Mouse (Mus musculus) stomach, postnatal 0 days (tissue): Measurements from ENCODE around the gene Gm10401. TPM values are rescaled to one million over a fixed set of nuclear protein-coding genes. Genes with fewer than 3 reads are reported as not detected.
A peak's percentile ranks its signal among the peaks of the same experiment; 100 is the strongest.

ENCODE experiments used
- ATAC-seq: fragments of 200-750 bp; cut with Nextera tagmentation; 2 replicates; pipeline ENCODE4 v1.8.0; 2017; ENCODE audit not compliant: low FRiP score, low TSS enrichment
- DNase-seq: peaks from one replicate; pipeline ENCODE4 v3.0.0-alpha.2; 2016; ENCODE audit warnings: low spot score
- H3K27ac ChIP-seq: fragments of 300-500 bp; sonication (generic); replicated peaks from 2 replicates; pipeline ENCODE4 v1.5.1; 2014; ENCODE audit warnings: mild to moderate bottlenecking, control low read depth
- H3K27me3 ChIP-seq: fragments of 300-500 bp; sonication (generic); 2 replicates; pipeline ENCODE4 v1.6.1; 2014; ENCODE audit warnings: low read length; ENCODE audit not compliant: control insufficient read depth, insufficient read depth
- H3K36me3 ChIP-seq: fragments of 300-500 bp; sonication (generic); 2 replicates; pipeline ENCODE4 v1.6.1; 2014; ENCODE audit warnings: low read length, mixed read lengths; ENCODE audit not compliant: control insufficient read depth, insufficient read depth
- H3K4me1 ChIP-seq: fragments of 300-500 bp; sonication (generic); replicated peaks from 2 replicates; pipeline ENCODE4 v1.6.1; 2014; ENCODE audit warnings: antibody characterized with exemption; ENCODE audit not compliant: control insufficient read depth, insufficient read depth
- H3K4me2 ChIP-seq: fragments of 300-500 bp; sonication (generic); replicated peaks from 2 replicates; pipeline ENCODE4 v1.6.1; 2014; ENCODE audit warnings: low read depth, mild to moderate bottlenecking, control low read depth, moderate library complexity
- H3K4me3 ChIP-seq: fragments of 300-500 bp; sonication (generic); 2 replicates; pipeline ENCODE4 v1.5.1; 2014; ENCODE audit warnings: low read depth, low read length, control low read depth
- H3K9ac ChIP-seq: fragments of 300-500 bp; sonication (generic); 2 replicates; pipeline ENCODE4 v1.6.1; 2014; ENCODE audit warnings: mild to moderate bottlenecking, low read length, control low read depth, mixed read lengths
- H3K9me3 ChIP-seq: fragments of 300-500 bp; sonication (generic); 2 replicates; pipeline ENCODE4 v1.6.1; 2016; ENCODE audit warnings: low read length; ENCODE audit not compliant: control insufficient read depth
- CTCF ChIP-seq: IDR thresholded peaks from 2 replicates; pipeline ENCODE4 v1.5.1; 2016; ENCODE audit warnings: antibody characterized with exemption, low read depth, mild to moderate bottlenecking, moderate library complexity
- EP300 ChIP-seq: optimal IDR thresholded peaks from 2 replicates; pipeline ENCODE3; 2016; ENCODE audit warnings: antibody characterized with exemption
- WGBS: fragments of 180-500 bp; shearing (Covaris S2); extraction: QIAGEN DNeasy Blood & Tissue Kit; methylation state at CpG from one replicate; pipeline ENCODE4 v1.1.7; 2014; 5-methylcytosine and 5-hydroxymethylcytosine counted together
- polyA plus RNA-seq: library from polyadenylated mRNA; unstranded; fragments of >200 nt; fragmentation: Nextera tagmentation; extraction: Ambion mirVana; gene quantifications from 2 replicates; pipeline ENCODE4 v1.2.1, GENCODE M21; 2015

Gm10401 gene
- polyA plus RNA-seq, 1 experiment from 2014 or later = 22.2 TPM

GRCm38 (mm10) chr5:115133358-115134066 lies 35.4 kb upstream of the Gm10401 start:
- H3K4me2 ChIP-seq = peak overlapping the region; percentile 99
- 57% methylated on average over 6 of the region's 6 CpGs for WGBS
- H3K27ac ChIP-seq = no peak overlapping the region
- ATAC-seq (no peak), DNase-seq (no peak)
- TF ChIP-seq CTCF (no peak), EP300 (no peak)
- no peak overlapping the region for H3K9ac ChIP-seq
- no peaks in the 10 kb centered on the region for H3K27me3 ChIP-seq
- 0 out of 2 replicates have a peak, but pooled peaks cover 3% of the 10 kb centered on the region for H3K36me3 ChIP-seq
- H3K9me3 ChIP-seq = no peaks in the 10 kb centered on the region
- H3K4me1 ChIP-seq = no peaks in the 10 kb centered on the region; the same call in 1 of the 2 replicates
- H3K4me3 ChIP-seq = peak overlapping the region; percentile 92

- no peaks in the 10 kb centered on the region for H3K27me3 ChIP-seq
Observed at GRCm38 (mm10) chr5:115132465-115132864, 34.4 kb upstream of the Gm10401 start.

GRCm38 (mm10) chr5:115129328-115129727 lies 31.2 kb upstream of the Gm10401 start:
- 80% methylated on average over 6 of the region's 6 CpGs for WGBS
- Histone ChIP-seq H3K4me1 (peaks cover 3% of the 10 kb centered on the region; the same call in 1 of the 2 replicates), H3K36me3 (peaks cover 3% of the 10 kb centered on the region; the same call in 1 of the 2 replicates), H3K4me2 (no peak overlapping the region), H3K27ac (no peak overlapping the region), H3K9ac (no peak overlapping the region), H3K4me3 (no peak overlapping the region), H3K27me3 (no peaks in the 10 kb centered on the region), H3K9me3 (no peaks in the 10 kb centered on the region)
- no peak for DNase-seq
- ATAC-seq = no peak
- peak; percentile 19; the same call in 1 of the 2 replicates for TF ChIP-seq CTCF
- no peak for TF ChIP-seq EP300

More at GRCm38 (mm10) chr5:115132465-115132864, 34.4 kb upstream of the Gm10401 start:
- DNase-seq (no peak), ATAC-seq (no peak)
- H3K9ac ChIP-seq = no peak overlapping the region
- no peak overlapping the region for H3K4me2 ChIP-seq
- H3K4me1 ChIP-seq = no peaks in the 10 kb centered on the region; the same call in 1 of the 2 replicates
- WGBS = 91% methylated on average over 8 of the region's 8 CpGs
- no peak overlapping the region for H3K27ac ChIP-seq
- no peaks in the 10 kb centered on the region for H3K9me3 ChIP-seq
- TF ChIP-seq EP300 (no peak), CTCF (no peak)
- H3K4me3 ChIP-seq = no peak overlapping the region
- H3K36me3 ChIP-seq = 0 out of 2 replicates have a peak, but pooled peaks cover 3% of the 10 kb centered on the region

GRCm38 (mm10) chr5:115127421-115128179 lies 29.5 kb upstream of the Gm10401 start:
- no peak overlapping the region for H3K27ac ChIP-seq
- ATAC-seq = no peak
- peaks cover 3% of the 10 kb centered on the region; the same call in 1 of the 2 replicates for H3K36me3 ChIP-seq

GRCm38 (mm10) chr5:115126578-115127312 lies 28.6 kb upstream of the Gm10401 start:
- Histone ChIP-seq H3K4me1 (0 out of 2 replicates have a peak, but pooled peaks cover 3% of the 10 kb centered on the region), H3K9me3 (no peaks in the 10 kb centered on the region), H3K27me3 (no peaks in the 10 kb centered on the region), H3K36me3 (peaks cover 3% of the 10 kb centered on the region; the same call in 1 of the 2 replicates), H3K4me2 (no peak overlapping the region), H3K4me3 (no peak overlapping the region), H3K9ac (no peak overlapping the region), H3K27ac (no peak overlapping the region)
- no peak for TF ChIP-seq EP300
- no peak for TF ChIP-seq CTCF
- ATAC-seq (peak; percentile 77), DNase-seq (peak; percentile 55)
- 86% methylated on average over 28 of the region's 28 CpGs for WGBS

More at GRCm38 (mm10) chr5:115127421-115128179, 29.5 kb upstream of the Gm10401 start:
- Histone ChIP-seq H3K4me2 (no peak overlapping the region), H3K27me3 (no peaks in the 10 kb centered on the region), H3K4me3 (no peak overlapping the region), H3K9ac (no peak overlapping the region), H3K9me3 (no peaks in the 10 kb centered on the region), H3K4me1 (0 out of 2 replicates have a peak, but pooled peaks cover 3% of the 10 kb centered on the region)
- 92% methylated on average over 22 of the region's 22 CpGs for WGBS
- DNase-seq = no peak
- TF ChIP-seq CTCF (no peak), EP300 (no peak)
